Mouse (Mus musculus): ENCODE measurements around the gene Hnrnpd. TPM values are rescaled to one million over a fixed set of nuclear protein-coding genes. Genes with fewer than 3 reads are reported as not detected.

Hnrnpd gene
- polyA plus RNA-seq (2014; fragmentation: Nextera tagmentation; extraction: Ambion mirVana), result 153 TPM in 2 replicates

GRCm38 (mm10) chr5:99978699-99979442 is at the start of gene Hnrnpd, which contains the start of gene 4930524J08Rik:
TSS of gene Hnrnpd (minus strand) at chr5:99978938.
TSS of gene 4930524J08Rik (plus strand) at chr5:99979061.
- Histone ChIP-seq H3K4me2 (ENCODE audit: low read length) (peak within 1 kb of the TSS; percentile 87), H3K27ac (ENCODE audit: low read depth, low read length) (peak within 1 kb of the TSS; percentile 98), H3K9ac (ENCODE audit: low read length) (peak within 1 kb of the TSS; percentile 98), H3K4me1 (ENCODE audit: control insufficient read depth, insufficient read depth, low read length) (peaks cover 19% of the 10 kb centered on the region), H3K9me3 (replicated peaks; ENCODE audit: control insufficient read depth, low read length) (no peaks in the 10 kb centered on the region), H3K36me3 (ENCODE audit: control insufficient read depth, insufficient read depth, low read length) (peaks cover 9% of the 10 kb centered on the region; the same call in 1 of the 2 replicates), H3K27me3 (replicated peaks; ENCODE audit: control insufficient read depth, insufficient read depth, low read length) (no peaks in the 10 kb centered on the region), H3K4me3 (ENCODE audit: low read depth, low read length) (peak within 1 kb of the TSS; percentile 98)
- peak; percentile 97 for ATAC-seq
- peak; percentile 99 for DNase-seq (ENCODE audit: low spot score)
- under 1% methylated on average over 71 of the region's 97 CpGs for WGBS

GRCm38 (mm10) chr5:100024868-100025267 is 46.1 kb upstream of the Hnrnpd start:
- no peak overlapping the region for H3K4me2 ChIP-seq (ENCODE audit: low read length)
- H3K4me1 ChIP-seq (ENCODE audit: control insufficient read depth, insufficient read depth, low read length), result no peaks in the 10 kb centered on the region
- DNase-seq (ENCODE audit: low spot score) (no peak), ATAC-seq (no peak)
- no peaks in the 10 kb centered on the region for H3K27me3 ChIP-seq (replicated peaks; ENCODE audit: control insufficient read depth, insufficient read depth, low read length)
- WGBS, result 96% methylated on average over 1 of the region's 1 CpGs
- no peaks in the 10 kb centered on the region for H3K9me3 ChIP-seq (replicated peaks; ENCODE audit: control insufficient read depth, low read length)
- H3K36me3 ChIP-seq (ENCODE audit: control insufficient read depth, insufficient read depth, low read length), result no peaks in the 10 kb centered on the region
- H3K27ac ChIP-seq (ENCODE audit: low read depth, low read length), result no peak overlapping the region
- H3K9ac ChIP-seq (ENCODE audit: low read length), result no peak overlapping the region
- no peak overlapping the region for H3K4me3 ChIP-seq (ENCODE audit: low read depth, low read length)

- WGBS, result 64% methylated on average over 5 of the region's 5 CpGs
- H3K36me3 ChIP-seq (ENCODE audit: control insufficient read depth, insufficient read depth, low read length), result no peaks in the 10 kb centered on the region
- H3K9me3 ChIP-seq (replicated peaks; ENCODE audit: control insufficient read depth, low read length), result no peaks in the 10 kb centered on the region
- H3K27ac ChIP-seq (ENCODE audit: low read depth, low read length), result no peak overlapping the region
- H3K4me2 ChIP-seq (ENCODE audit: low read length), result no peak overlapping the region
- ATAC-seq (no peak), DNase-seq (ENCODE audit: low spot score) (no peak)
- H3K27me3 ChIP-seq (replicated peaks; ENCODE audit: control insufficient read depth, insufficient read depth, low read length), result no peaks in the 10 kb centered on the region
- no peak overlapping the region for H3K9ac ChIP-seq (ENCODE audit: low read length)
- H3K4me1 ChIP-seq (ENCODE audit: control insufficient read depth, insufficient read depth, low read length), result no peaks in the 10 kb centered on the region
- H3K4me3 ChIP-seq (ENCODE audit: low read depth, low read length), result no peak overlapping the region
These were observed 45.7 kb upstream of the Hnrnpd start for GRCm38 (mm10) chr5:100024403-100024802.

- Histone ChIP-seq H3K27me3 (replicated peaks; ENCODE audit: control insufficient read depth, insufficient read depth, low read length) (no peaks in the 10 kb centered on the region), H3K36me3 (ENCODE audit: control insufficient read depth, insufficient read depth, low read length) (no peaks in the 10 kb centered on the region), H3K4me2 (ENCODE audit: low read length) (no peak overlapping the region), H3K27ac (ENCODE audit: low read depth, low read length) (no peak overlapping the region), H3K4me3 (ENCODE audit: low read depth, low read length) (no peak overlapping the region), H3K9me3 (replicated peaks; ENCODE audit: control insufficient read depth, low read length) (no peaks in the 10 kb centered on the region), H3K4me1 (ENCODE audit: control insufficient read depth, insufficient read depth, low read length) (no peaks in the 10 kb centered on the region), H3K9ac (ENCODE audit: low read length) (no peak overlapping the region)
- DNase-seq (ENCODE audit: low spot score) (no peak), ATAC-seq (no peak)
These were observed 41.4 kb upstream of the Hnrnpd start for GRCm38 (mm10) chr5:100020089-100020488.

- no peak overlapping the region for H3K4me2 ChIP-seq (ENCODE audit: low read length)
- ATAC-seq (no peak), DNase-seq (ENCODE audit: low spot score) (no peak)
- no peak overlapping the region for H3K27ac ChIP-seq (ENCODE audit: low read depth, low read length)
- no peaks in the 10 kb centered on the region for H3K27me3 ChIP-seq (replicated peaks; ENCODE audit: control insufficient read depth, insufficient read depth, low read length)
- H3K36me3 ChIP-seq (ENCODE audit: control insufficient read depth, insufficient read depth, low read length), result no peaks in the 10 kb centered on the region
- no peak overlapping the region for H3K9ac ChIP-seq (ENCODE audit: low read length)
- no peaks in the 10 kb centered on the region for H3K4me1 ChIP-seq (ENCODE audit: control insufficient read depth, insufficient read depth, low read length)
- H3K9me3 ChIP-seq (replicated peaks; ENCODE audit: control insufficient read depth, low read length), result no peaks in the 10 kb centered on the region
- H3K4me3 ChIP-seq (ENCODE audit: low read depth, low read length), result no peak overlapping the region
- 92% methylated on average over 9 of the region's 9 CpGs for WGBS
These were observed 33.9 kb upstream of the Hnrnpd start for GRCm38 (mm10) chr5:100012599-100012998.

GRCm38 (mm10) chr5:100008485-100008884 is 29.7 kb upstream of the Hnrnpd start:
- 62% methylated on average over 3 of the region's 3 CpGs for WGBS
- no peak overlapping the region for H3K27ac ChIP-seq (ENCODE audit: low read depth, low read length)
- no peak overlapping the region for H3K4me3 ChIP-seq (ENCODE audit: low read depth, low read length)
- no peaks in the 10 kb centered on the region for H3K9me3 ChIP-seq (replicated peaks; ENCODE audit: control insufficient read depth, low read length)
- no peaks in the 10 kb centered on the region for H3K27me3 ChIP-seq (replicated peaks; ENCODE audit: control insufficient read depth, insufficient read depth, low read length)
- no peaks in the 10 kb centered on the region for H3K4me1 ChIP-seq (ENCODE audit: control insufficient read depth, insufficient read depth, low read length)
- DNase-seq (ENCODE audit: low spot score) (no peak), ATAC-seq (no peak)
- no peak overlapping the region for H3K4me2 ChIP-seq (ENCODE audit: low read length)
- H3K9ac ChIP-seq (ENCODE audit: low read length), result no peak overlapping the region
- H3K36me3 ChIP-seq (ENCODE audit: control insufficient read depth, insufficient read depth, low read length), result no peaks in the 10 kb centered on the region

- Histone ChIP-seq H3K27me3 (replicated peaks; ENCODE audit: control insufficient read depth, insufficient read depth, low read length) (no peaks in the 10 kb centered on the region), H3K27ac (ENCODE audit: low read depth, low read length) (no peak overlapping the region), H3K4me1 (ENCODE audit: control insufficient read depth, insufficient read depth, low read length) (no peaks in the 10 kb centered on the region), H3K4me2 (ENCODE audit: low read length) (no peak overlapping the region), H3K36me3 (ENCODE audit: control insufficient read depth, insufficient read depth, low read length) (no peaks in the 10 kb centered on the region), H3K4me3 (ENCODE audit: low read depth, low read length) (no peak overlapping the region), H3K9ac (ENCODE audit: low read length) (no peak overlapping the region), H3K9me3 (replicated peaks; ENCODE audit: control insufficient read depth, low read length) (no peaks in the 10 kb centered on the region)
- 81% methylated on average over 4 of the region's 4 CpGs for WGBS
- DNase-seq (ENCODE audit: low spot score) (no peak), ATAC-seq (no peak)
These were observed 28.3 kb upstream of the Hnrnpd start for GRCm38 (mm10) chr5:100007040-100007375.

- 90% methylated on average over 4 of the region's 4 CpGs for WGBS
- no peak for ATAC-seq
- no peaks in the 10 kb centered on the region for H3K9me3 ChIP-seq (replicated peaks; ENCODE audit: control insufficient read depth, low read length)
- no peak overlapping the region for H3K9ac ChIP-seq (ENCODE audit: low read length)
- H3K4me1 ChIP-seq (ENCODE audit: control insufficient read depth, insufficient read depth, low read length), result no peaks in the 10 kb centered on the region
- H3K36me3 ChIP-seq (ENCODE audit: control insufficient read depth, insufficient read depth, low read length), result no peaks in the 10 kb centered on the region
- no peaks in the 10 kb centered on the region for H3K27me3 ChIP-seq (replicated peaks; ENCODE audit: control insufficient read depth, insufficient read depth, low read length)
- no peak overlapping the region for H3K27ac ChIP-seq (ENCODE audit: low read depth, low read length)
- DNase-seq (ENCODE audit: low spot score), result no peak
- H3K4me2 ChIP-seq (ENCODE audit: low read length), result no peak overlapping the region
- H3K4me3 ChIP-seq (ENCODE audit: low read depth, low read length), result no peak overlapping the region
These were observed 27.7 kb upstream of the Hnrnpd start for GRCm38 (mm10) chr5:100006324-100007039.

GRCm38 (mm10) chr5:100005896-100006295 is 27.2 kb upstream of the Hnrnpd start:
- Histone ChIP-seq H3K27ac (ENCODE audit: low read depth, low read length) (no peak overlapping the region), H3K4me3 (ENCODE audit: low read depth, low read length) (no peak overlapping the region), H3K27me3 (replicated peaks; ENCODE audit: control insufficient read depth, insufficient read depth, low read length) (no peaks in the 10 kb centered on the region), H3K9me3 (replicated peaks; ENCODE audit: control insufficient read depth, low read length) (no peaks in the 10 kb centered on the region), H3K9ac (ENCODE audit: low read length) (no peak overlapping the region), H3K36me3 (ENCODE audit: control insufficient read depth, insufficient read depth, low read length) (no peaks in the 10 kb centered on the region), H3K4me1 (ENCODE audit: control insufficient read depth, insufficient read depth, low read length) (no peaks in the 10 kb centered on the region), H3K4me2 (ENCODE audit: low read length) (no peak overlapping the region)
- WGBS, result 72% methylated on average over 6 of the region's 6 CpGs
- ATAC-seq (no peak), DNase-seq (ENCODE audit: low spot score) (no peak)
